Mouse (Mus musculus) heart, postnatal 10 days (tissue): ENCODE measurements around the gene Dgki. TPM values are rescaled to one million over a fixed set of nuclear protein-coding genes. Genes with fewer than 3 reads are reported as not detected.

ENCODE experiments used
- DNase-seq, 2 experiments: peaks; one replicate each; pipeline ENCODE4 v3.0.0; 2021
- intact Hi-C: fragments of 180-260 bp; cut with DNase I; formaldehyde crosslinking; loops from one replicate; pipeline ENCODE4 v1.15.1; 2025
- total RNA-seq, 2 experiments: library from RNA; stranded (reverse); gene quantifications; 2 replicates each; pipeline ENCODE4 v1.2.3; 2021

The Dgki gene
- total RNA-seq, 2 experiments from 2014 or later = 0.45 to 0.65 TPM

GRCm38 (mm10) chr6:37244074-37244473 lies 55.9 kb downstream of the Dgki start:
- intact Hi-C loops = no loop called here

GRCm38 (mm10) chr6:37242769-37243121 lies 57.2 kb downstream of the Dgki start:
- no peak for DNase-seq
- intact Hi-C loops = no loop called here

More at GRCm38 (mm10) chr6:37244074-37244473, 55.9 kb downstream of the Dgki start:
- DNase-seq = no peak

DNA sequence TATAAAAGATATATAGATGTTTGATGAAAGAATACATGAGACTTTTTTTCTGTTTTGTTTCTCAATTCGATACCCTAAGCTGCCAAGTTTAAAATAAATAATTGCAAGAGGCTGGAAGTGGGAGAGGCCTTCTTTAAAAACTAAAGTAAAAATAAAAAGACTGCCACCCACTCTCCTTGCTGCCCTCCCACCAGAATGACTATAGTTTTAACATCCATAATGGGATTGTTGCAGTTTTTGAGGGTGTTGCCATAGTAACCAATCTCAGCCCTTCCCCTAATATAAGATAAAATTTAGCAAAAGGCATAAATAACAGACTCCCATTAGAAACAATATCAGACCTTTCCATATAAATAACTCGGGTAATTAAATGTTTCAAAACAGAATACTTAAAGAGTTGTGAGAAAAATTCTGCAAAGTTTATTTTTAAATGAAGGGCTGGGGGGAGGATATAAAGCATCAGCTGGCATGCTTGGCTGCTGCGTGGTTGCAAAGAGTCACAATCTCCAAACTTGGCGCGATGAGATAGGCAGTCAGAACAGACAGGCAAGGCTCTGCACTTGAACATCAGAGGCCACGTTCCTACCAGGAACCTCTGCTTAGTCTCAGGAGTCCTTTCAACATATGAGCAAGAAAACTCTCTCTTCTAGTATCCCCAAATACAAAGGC lies 57.8 kb downstream of the Dgki start:
- DNase-seq = no peak
- intact Hi-C loops = no loop called here

- no peak for DNase-seq
- intact Hi-C loops = no loop called here
Measured at GRCm38 (mm10) chr6:37241434-37241833, 58.5 kb downstream of the Dgki start.

GRCm38 (mm10) chr6:37240140-37240539 lies 59.8 kb downstream of the Dgki start:
- intact Hi-C loops = no loop called here
- DNase-seq = no peak

- DNase-seq = no peak
- intact Hi-C loops = no loop called here
Measured at GRCm38 (mm10) chr6:37236893-37237292, 63.1 kb downstream of the Dgki start.

DNA sequence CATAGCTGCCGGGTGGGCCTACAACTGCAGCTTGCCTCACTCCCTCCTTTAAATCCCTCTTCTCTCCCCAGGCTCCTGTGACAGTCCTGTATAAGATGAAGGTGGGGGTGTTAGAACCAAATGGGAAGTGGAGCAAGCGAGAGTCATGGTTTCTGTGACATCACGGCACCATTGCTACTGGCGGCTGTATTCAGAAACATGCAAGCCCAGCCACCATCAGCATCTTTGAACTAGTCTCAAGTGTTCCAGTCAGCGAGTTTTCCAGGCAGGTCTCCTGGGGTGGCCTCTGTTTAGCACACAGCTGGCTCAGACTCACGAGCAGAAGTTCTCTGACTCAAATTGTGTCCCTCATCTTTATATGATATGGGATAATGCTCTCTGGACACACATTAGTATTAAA lies 68.8 kb downstream of the Dgki start:
- DNase-seq = peak in 1 of 2 experiments; percentile 16
- intact Hi-C loops = no loop called here

GRCm38 (mm10) chr6:37222947-37223510 lies 77.0 kb downstream of the Dgki start:
- no peak for DNase-seq
- intact Hi-C loops = no loop called here

GRCm38 (mm10) chr6:37222016-37222415 lies 78.0 kb downstream of the Dgki start:
- no peak for DNase-seq
- intact Hi-C loops = no loop called here

- no peak for DNase-seq
- intact Hi-C loops = loop anchor here (10.0 kb wide), 1 partner anchor 226 kb away; the partner anchor contains the start of gene Creb3l2
Measured at GRCm38 (mm10) chr6:37219110-37219509, 80.9 kb downstream of the Dgki start.

GRCm38 (mm10) chr6:37216342-37216763 lies 83.6 kb downstream of the Dgki start:
- peak; percentile 53 to 56 for DNase-seq
- intact Hi-C loops = loop anchor here (10.0 kb wide), 1 partner anchor 228 kb away; the partner anchor contains the start of gene Creb3l2

DNA sequence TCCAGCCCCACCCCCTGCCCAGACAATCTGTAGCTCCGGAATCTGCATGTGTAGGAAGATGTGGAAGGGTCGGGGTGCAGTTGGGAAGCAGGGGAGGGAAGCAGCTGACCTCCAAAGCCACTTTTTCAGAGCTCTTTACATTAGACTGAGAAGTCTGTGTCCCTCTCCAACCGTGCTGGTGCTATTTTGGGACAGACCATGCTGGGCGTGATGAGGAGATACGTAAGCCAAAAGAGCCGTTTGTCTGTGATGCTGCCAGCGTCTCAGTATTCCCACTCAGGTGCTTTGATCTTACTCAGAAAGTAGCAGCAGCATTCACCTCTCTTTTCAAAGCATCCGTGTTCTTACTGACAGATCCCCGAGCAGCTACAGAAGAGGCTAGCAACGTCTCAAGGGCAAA lies 84.3 kb downstream of the Dgki start:
- intact Hi-C loops = loop anchor here (10.0 kb wide), 1 partner anchor 229 kb away; the partner anchor contains the start of gene Creb3l2

GRCm38 (mm10) chr6:37212930-37213329 lies 87.1 kb downstream of the Dgki start:
- intact Hi-C loops = loop anchor here (5.0 to 10.0 kb wide), 2 partner anchors 64 to 232 kb away; partner anchors contain the start of gene Creb3l2

More for the DNA sequence above, 84.3 kb downstream of the Dgki start:
- DNase-seq = peak in 1 of 2 experiments; percentile 18

GRCm38 (mm10) chr6:37211545-37212247 lies 88.3 kb downstream of the Dgki start:
- intact Hi-C loops = loop anchor here (5.0 to 10.0 kb wide), 2 partner anchors 66 to 233 kb away; partner anchors contain the start of gene Creb3l2
- DNase-seq = no peak

More at GRCm38 (mm10) chr6:37212930-37213329, 87.1 kb downstream of the Dgki start:
- peak in 1 of 2 experiments; percentile 21 for DNase-seq

DNA sequence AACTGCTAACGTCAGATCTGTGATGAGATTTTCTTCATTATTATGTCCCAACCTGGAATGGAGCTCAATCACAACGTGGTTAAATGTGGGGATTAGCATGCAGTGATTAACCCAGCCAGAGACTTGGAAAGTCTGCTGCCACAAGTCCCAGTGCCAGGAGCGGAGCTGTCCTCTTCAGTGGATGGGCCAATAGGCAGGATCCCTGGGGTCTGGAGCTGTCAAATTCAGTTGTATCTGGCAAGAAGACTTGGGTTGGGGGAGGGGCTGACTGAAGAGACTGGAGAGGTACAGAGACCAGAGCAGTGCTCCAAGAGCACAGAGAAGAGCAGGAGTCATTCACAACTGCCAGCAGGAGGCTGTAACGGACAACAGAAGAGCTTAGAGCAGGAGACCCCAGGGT lies 97.1 kb downstream of the Dgki start:
- intact Hi-C loops = no loop called here
- DNase-seq = peak in 1 of 2 experiments; percentile 51

DNA sequence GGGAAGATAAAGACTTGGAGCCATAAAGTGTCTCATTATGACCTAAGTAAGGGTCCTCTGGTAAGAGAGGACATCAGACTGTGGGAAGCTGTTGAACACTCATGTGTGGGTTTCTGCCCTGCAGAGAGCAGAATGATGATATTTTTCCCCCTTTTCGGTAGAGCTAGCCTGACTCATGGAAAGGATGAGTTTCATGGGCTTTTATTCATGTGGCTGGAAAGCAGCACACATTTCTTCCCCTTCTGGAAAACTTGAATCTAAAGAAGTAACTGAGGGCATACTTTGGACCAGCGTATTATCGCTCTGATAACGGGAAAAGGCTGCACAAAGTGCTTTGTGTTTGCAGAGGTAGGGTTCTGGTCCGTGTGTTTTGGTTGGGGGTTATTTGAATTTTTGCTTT lies 99.1 kb downstream of the Dgki start:
- no peak for DNase-seq
- intact Hi-C loops = no loop called here

- intact Hi-C loops = no loop called here
- no peak for DNase-seq
Measured at GRCm38 (mm10) chr6:37199502-37199901, 100.5 kb downstream of the Dgki start.

- DNase-seq = no peak
Measured at GRCm38 (mm10) chr6:37197745-37198144, 102.2 kb downstream of the Dgki start.

GRCm38 (mm10) chr6:37196870-37197269 lies 103.1 kb downstream of the Dgki start:
- peak; percentile 21 to 24 for DNase-seq
- intact Hi-C loops = no loop called here

More at GRCm38 (mm10) chr6:37197745-37198144, 102.2 kb downstream of the Dgki start:
- intact Hi-C loops = no loop called here

- intact Hi-C loops = no loop called here
- DNase-seq = no peak
Measured at GRCm38 (mm10) chr6:37195766-37196165, 104.2 kb downstream of the Dgki start.

GRCm38 (mm10) chr6:37181961-37182360 lies 118.0 kb downstream of the Dgki start:
- DNase-seq = no peak
- intact Hi-C loops = no loop called here
